Comparison of ENCODE assay signal across 36 mouse cellular contexts in the genomic region with DNA sequence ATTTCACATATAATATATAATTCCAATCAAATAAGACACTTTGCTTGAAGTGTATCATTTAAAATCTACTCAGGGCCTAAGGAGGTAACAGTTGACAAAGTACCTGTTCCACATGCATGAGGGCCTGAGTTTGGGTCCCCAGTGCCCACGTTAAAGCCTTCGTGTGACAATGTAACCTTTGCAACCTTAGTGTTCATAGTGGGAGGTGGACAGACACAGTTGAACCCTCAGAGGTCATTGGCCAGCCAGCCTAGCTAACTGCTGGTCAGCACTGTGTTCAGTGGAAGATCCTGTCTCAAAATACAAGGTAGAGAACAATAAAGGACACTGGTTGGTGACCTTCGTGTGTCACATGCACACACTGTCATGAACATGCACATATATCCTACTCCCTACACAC. TPM values are rescaled to one million over a fixed set of nuclear protein-coding genes. Genes with fewer than 3 reads are reported as not detected.
"Had no signal": no experiment of that assay in that cellular context is flagged by ENCODE, and none has a peak within 500 bp of the region (broad histone marks: within the 10 kb centered on the region; RNA-seq: fewer than 3 reads in every experiment).

No protein-coding gene starts in this region.

- H3K27ac ChIP-seq: embryonic facial prominence, embryonic 10.5 days; embryonic facial prominence, embryonic 12.5 days; embryonic facial prominence, embryonic 13.5 days; embryonic facial prominence, embryonic 15.5 days; forebrain, embryonic 10.5 days; forebrain, embryonic 12.5 days; forebrain, embryonic 13.5 days; forebrain, embryonic 15.5 days; gastrocnemius, adult 2 months; heart, adult 2 months had no signal

- H3K27me3 ChIP-seq: embryonic facial prominence, embryonic 12.5 days; embryonic facial prominence, embryonic 13.5 days; embryonic facial prominence, embryonic 15.5 days; forebrain, embryonic 12.5 days; forebrain, embryonic 13.5 days; forebrain, embryonic 15.5 days had no signal

- DNase-seq: cerebellum, adult 2 months; cerebellum, adult 8-10 months; cerebellum, adult 9-10 months; cerebellum, adult 9-11 months; cerebellum, postnatal 10 days; cerebellum, postnatal 14 days; cerebellum, postnatal 25 days; cerebellum, postnatal 36 days; embryo, embryonic 11 days; forebrain, postnatal 0 days; gastrocnemius, adult 2 months; gastrocnemius, postnatal 10 days; gastrocnemius, postnatal 14 days; gastrocnemius, postnatal 25 days; gastrocnemius, postnatal 36 days; heart, adult 2 months had no signal

- H3K4me2 ChIP-seq: embryonic facial prominence, embryonic 12.5 days; embryonic facial prominence, embryonic 13.5 days; embryonic facial prominence, embryonic 15.5 days; forebrain, embryonic 12.5 days; forebrain, embryonic 13.5 days; forebrain, embryonic 15.5 days had no signal

- H3K9me3 ChIP-seq: embryonic facial prominence, embryonic 10.5 days; embryonic facial prominence, embryonic 12.5 days; embryonic facial prominence, embryonic 15.5 days; forebrain, embryonic 10.5 days; forebrain, embryonic 12.5 days; forebrain, embryonic 13.5 days; forebrain, embryonic 15.5 days had no signal

- H3K36me3 ChIP-seq: embryonic facial prominence, embryonic 10.5 days; embryonic facial prominence, embryonic 12.5 days; embryonic facial prominence, embryonic 13.5 days; embryonic facial prominence, embryonic 15.5 days; forebrain, embryonic 10.5 days; forebrain, embryonic 12.5 days; forebrain, embryonic 15.5 days had no signal

- ATAC-seq: forebrain, embryonic 13.5 days; forebrain, embryonic 14.5 days; forebrain, embryonic 15.5 days; forebrain, embryonic 16.5 days; forebrain, postnatal 0 days had no signal

- H3K4me3 ChIP-seq: embryonic facial prominence, embryonic 10.5 days; embryonic facial prominence, embryonic 12.5 days; embryonic facial prominence, embryonic 13.5 days; embryonic facial prominence, embryonic 15.5 days; erythroblast, embryonic 14.5 days; forebrain, embryonic 10.5 days; forebrain, embryonic 12.5 days; forebrain, embryonic 13.5 days; forebrain, embryonic 15.5 days; gastrocnemius, adult 2 months; heart, adult 2 months had no signal

- H3K9ac ChIP-seq: embryonic facial prominence, embryonic 12.5 days; embryonic facial prominence, embryonic 13.5 days; embryonic facial prominence, embryonic 15.5 days; forebrain, embryonic 12.5 days; forebrain, embryonic 13.5 days; forebrain, embryonic 15.5 days; forebrain, postnatal 0 days had no signal

- H3K4me1 ChIP-seq: embryonic facial prominence, embryonic 12.5 days; forebrain, embryonic 13.5 days; forebrain, embryonic 15.5 days had no signal

RNA-seq across cellular contexts. Expression of a gene that starts 4.2 kb away (rescaled TPM):
- total RNA-seq: forebrain, postnatal 0 days; gastrocnemius, adult 18-20 months; gastrocnemius, adult 2 months; gastrocnemius, adult 8-10 months; gastrocnemius, postnatal 10 days; gastrocnemius, postnatal 14 days; gastrocnemius, postnatal 25 days; gastrocnemius, postnatal 36 days; gastrocnemius, postnatal 4 days; heart, adult 2 months; heart, adult 8-10 months had no signal
- polyA plus RNA-seq: cortical plate, adult 2 months; embryonic facial prominence, embryonic 10.5 days; embryonic facial prominence, embryonic 11.5 days; embryonic facial prominence, embryonic 12.5 days; embryonic facial prominence, embryonic 13.5 days; embryonic facial prominence, embryonic 14.5 days; embryonic facial prominence, embryonic 15.5 days; erythroblast, embryonic 14.5 days; forebrain, embryonic 10.5 days; forebrain, embryonic 11.5 days; forebrain, embryonic 12.5 days; forebrain, embryonic 13.5 days; forebrain, embryonic 14.5 days; forebrain, embryonic 15.5 days; forebrain, embryonic 16.5 days; forebrain, postnatal 0 days; gonadal fat pad, adult 2 months; heart, adult 2 months had no signal
